ENCODE assay signal across 16 mouse cellular contexts in genomic region chr1:157368316-157368715, GRCm38 (mm10).
"Had no signal": no experiment of that assay in that cellular context is flagged by ENCODE, and none has a peak within 500 bp of the region (broad histone marks: within the 10 kb centered on the region; RNA-seq: fewer than 3 reads in every experiment).

No protein-coding gene starts in this region.

- H3K4me1 ChIP-seq: liver, embryonic 15.5 days; stomach, embryonic 15.5 days had no signal

- H3K27ac ChIP-seq: liver, embryonic 15.5 days; midbrain, embryonic 10.5 days; midbrain, embryonic 12.5 days; neural tube, embryonic 12.5 days; stomach, embryonic 15.5 days; stomach, postnatal 0 days had no signal

- H3K4me2 ChIP-seq: liver, embryonic 15.5 days; lung, embryonic 14.5 days; midbrain, embryonic 12.5 days; neural tube, embryonic 12.5 days; stomach, embryonic 15.5 days had no signal

- DNase-seq: lung, adult 18-20 months; lung, embryonic 14.5 days; lung, postnatal 10 days; lung, postnatal 4 days; midbrain, embryonic 14.5 days; right cerebral cortex, postnatal 14 days; thymus, adult 2 months; thymus, postnatal 25 days; thymus, postnatal 4 days had no signal

- H3K36me3 ChIP-seq: liver, embryonic 15.5 days; midbrain, embryonic 10.5 days; midbrain, embryonic 12.5 days; neural tube, embryonic 12.5 days; stomach, embryonic 15.5 days had no signal

- H3K9ac ChIP-seq: liver, embryonic 15.5 days; lung, embryonic 14.5 days; midbrain, embryonic 12.5 days; neural tube, embryonic 12.5 days; stomach, embryonic 15.5 days had no signal

- H3K4me3 ChIP-seq: liver, embryonic 15.5 days; midbrain, embryonic 10.5 days; midbrain, embryonic 12.5 days; neural tube, embryonic 12.5 days; stomach, embryonic 15.5 days had no signal

- ATAC-seq: midbrain, embryonic 16.5 days had no signal

- H3K9me3 ChIP-seq: liver, embryonic 15.5 days; midbrain, embryonic 10.5 days; midbrain, embryonic 12.5 days; neural tube, embryonic 12.5 days; stomach, embryonic 15.5 days had no signal

- H3K27me3 ChIP-seq: liver, embryonic 15.5 days; midbrain, embryonic 12.5 days; neural tube, embryonic 12.5 days; stomach, embryonic 15.5 days had no signal
